Mouse (Mus musculus) intestine, postnatal 0 days (tissue): ENCODE results near the gene Cdca3. TPM values are rescaled to one million over a fixed set of nuclear protein-coding genes. Genes with fewer than 3 reads are reported as not detected.

ENCODE experiments used
- ATAC-seq: fragments of 200-750 bp; cut with Nextera tagmentation; 2 replicates; pipeline ENCODE4 v1.8.0; 2017; ENCODE audit warnings: mild to moderate bottlenecking, moderate TSS enrichment, moderate library complexity
- H3K27ac ChIP-seq: fragments of 300-500 bp; sonication (generic); 2 replicates; pipeline ENCODE4 v1.5.1; 2014; ENCODE audit warnings: mild to moderate bottlenecking, low read depth, low read length, moderate library complexity
- H3K27me3 ChIP-seq: fragments of 300-500 bp; sonication (generic); replicated peaks from 2 replicates; pipeline ENCODE4 v1.6.1; 2014; ENCODE audit warnings: low read length, mixed read lengths; ENCODE audit not compliant: control insufficient read depth, insufficient read depth
- H3K36me3 ChIP-seq: fragments of 300-500 bp; sonication (generic); 2 replicates; pipeline ENCODE4 v1.6.1; 2014; ENCODE audit warnings: mild to moderate bottlenecking, moderate library complexity; ENCODE audit not compliant: control insufficient read depth, insufficient read depth
- H3K4me1 ChIP-seq: fragments of 300-500 bp; sonication (generic); replicated peaks from 2 replicates; pipeline ENCODE4 v1.6.1; 2014; ENCODE audit warnings: antibody characterized with exemption, low read length, mixed read lengths; ENCODE audit not compliant: control insufficient read depth, insufficient read depth
- H3K4me2 ChIP-seq: fragments of 300-500 bp; sonication (generic); replicated peaks from 2 replicates; pipeline ENCODE4 v1.6.1; 2014; ENCODE audit warnings: low read depth, mild to moderate bottlenecking, moderate library complexity
- H3K4me3 ChIP-seq: fragments of 300-500 bp; sonication (generic); 2 replicates; pipeline ENCODE4 v1.5.1; 2014; ENCODE audit warnings: low read depth, low read length
- H3K9ac ChIP-seq: fragments of 300-500 bp; sonication (generic); 2 replicates; pipeline ENCODE4 v1.6.1; 2014; ENCODE audit warnings: mild to moderate bottlenecking, low read depth, low read length
- H3K9me3 ChIP-seq: fragments of 300-500 bp; sonication (generic); 2 replicates; pipeline ENCODE4 v1.6.1; 2016; ENCODE audit warnings: mixed run types; ENCODE audit not compliant: control insufficient read depth
- CTCF ChIP-seq: sonication (generic); IDR thresholded peaks from 2 replicates; pipeline ENCODE4 v1.5.1; 2016; ENCODE audit warnings: low read depth, mild to moderate bottlenecking, control low read depth, antibody characterized with exemption, moderate library complexity
- WGBS: fragments of 180-500 bp; shearing (Covaris S2); extraction: QIAGEN DNeasy Blood & Tissue Kit; methylation state at CpG from one replicate; pipeline ENCODE4 v1.1.7; 2014; 5-methylcytosine and 5-hydroxymethylcytosine counted together
- polyA plus RNA-seq: library from polyadenylated mRNA; unstranded; fragments of >200 nt; fragmentation: Nextera tagmentation; extraction: Ambion mirVana; gene quantifications from 2 replicates; pipeline ENCODE4 v1.2.1, GENCODE M21; 2015

Gene Cdca3
- polyA plus RNA-seq, 1 experiment from 2014 or later, result 57.4 TPM

DNA sequence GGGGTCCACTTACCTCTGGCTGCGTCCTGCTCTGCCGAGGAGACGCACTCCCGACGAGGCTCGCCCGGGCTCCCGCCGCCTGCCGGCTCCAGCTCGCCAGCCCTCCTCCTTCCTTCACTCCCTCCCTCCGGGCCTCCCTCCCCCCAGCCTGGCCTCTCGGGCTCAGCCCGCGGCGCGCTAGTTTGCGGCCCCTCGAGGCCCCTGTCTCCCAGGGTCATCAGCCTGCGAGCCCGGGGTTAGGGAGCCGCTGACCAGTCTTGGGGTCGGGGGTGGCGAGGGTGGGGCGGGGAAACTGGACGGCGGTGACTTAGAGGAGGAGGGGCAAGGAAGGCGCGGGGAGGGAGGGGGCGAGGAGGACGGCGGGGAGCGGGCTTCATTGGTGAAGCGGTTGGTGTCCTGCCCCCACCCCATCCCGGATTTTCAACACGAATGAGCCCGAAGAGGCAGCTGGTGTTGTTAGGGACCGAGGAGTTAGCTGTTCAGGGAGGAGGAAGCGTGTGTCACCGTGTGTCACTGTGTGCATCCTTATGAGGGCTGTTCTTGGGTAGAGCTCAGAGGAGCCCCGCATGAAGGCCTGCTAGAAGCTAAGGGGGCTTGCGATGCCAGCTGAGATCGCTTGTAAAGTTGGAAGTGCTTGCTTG lies 34.4 kb downstream of the Cdca3 start, which contains the start of gene Gpr162:
Gene Gpr162, minus strand, starts transcription at position 326 of the 641 bp plus-strand sequence.
- Histone ChIP-seq H3K27me3 (peaks cover 27% of the 10 kb centered on the region), H3K4me2 (peak within 1 kb of the TSS; percentile 87), H3K27ac (no peak within 1 kb of the TSS), H3K36me3 (no peaks in the 10 kb centered on the region), H3K4me3 (peak within 1 kb of the TSS; percentile 48), H3K9ac (peak within 1 kb of the TSS; percentile 40), H3K9me3 (no peaks in the 10 kb centered on the region), H3K4me1 (peaks cover 4% of the 10 kb centered on the region; the same call in 1 of the 2 replicates)
- peak; percentile 40 for TF ChIP-seq CTCF
- peak; percentile 63 for ATAC-seq
- 1% methylated on average over 42 of the region's 43 CpGs for WGBS

DNA sequence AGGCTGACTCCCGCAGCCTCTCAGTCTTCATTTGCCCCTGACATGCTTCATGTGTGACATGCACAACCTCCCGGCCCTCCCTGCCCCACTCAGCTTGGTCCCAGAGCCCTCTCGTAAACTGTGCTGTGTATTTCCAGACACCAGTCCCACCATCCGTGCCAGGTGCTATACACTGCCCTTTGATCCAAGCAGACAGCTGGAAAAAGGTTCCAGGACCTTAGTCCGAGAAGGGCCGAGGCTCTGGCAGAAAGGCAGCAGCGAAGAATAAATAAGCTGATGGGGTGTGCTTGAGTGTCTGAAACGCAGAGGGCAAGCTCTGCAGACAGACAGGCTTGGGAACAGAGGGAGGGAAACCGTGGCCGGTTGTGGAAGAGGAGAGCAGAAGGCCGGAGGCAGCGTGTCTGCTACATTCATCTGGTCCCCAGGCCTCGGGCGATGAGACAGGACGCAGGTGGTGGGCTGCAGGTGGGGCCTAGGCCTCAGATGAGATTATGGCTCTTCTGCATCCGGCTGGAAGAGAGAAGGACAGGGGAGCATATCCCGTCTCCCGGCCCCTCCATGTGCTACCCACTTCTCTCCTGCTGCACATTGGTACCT lies 36.5 kb downstream of the Cdca3 start:
- no peaks in the 10 kb centered on the region for H3K36me3 ChIP-seq
- no peak for TF ChIP-seq CTCF
- peaks cover 12% of the 10 kb centered on the region for H3K27me3 ChIP-seq
- H3K9ac ChIP-seq, result no peak overlapping the region
- H3K4me2 ChIP-seq, result no peak overlapping the region
- H3K4me1 ChIP-seq, result peaks cover 4% of the 10 kb centered on the region; the same call in 1 of the 2 replicates
- H3K4me3 ChIP-seq, result no peak overlapping the region
- no peaks in the 10 kb centered on the region for H3K9me3 ChIP-seq
- no peak overlapping the region for H3K27ac ChIP-seq
- ATAC-seq, result no peak
- WGBS, result 61% methylated on average over 17 of the region's 18 CpGs

DNA sequence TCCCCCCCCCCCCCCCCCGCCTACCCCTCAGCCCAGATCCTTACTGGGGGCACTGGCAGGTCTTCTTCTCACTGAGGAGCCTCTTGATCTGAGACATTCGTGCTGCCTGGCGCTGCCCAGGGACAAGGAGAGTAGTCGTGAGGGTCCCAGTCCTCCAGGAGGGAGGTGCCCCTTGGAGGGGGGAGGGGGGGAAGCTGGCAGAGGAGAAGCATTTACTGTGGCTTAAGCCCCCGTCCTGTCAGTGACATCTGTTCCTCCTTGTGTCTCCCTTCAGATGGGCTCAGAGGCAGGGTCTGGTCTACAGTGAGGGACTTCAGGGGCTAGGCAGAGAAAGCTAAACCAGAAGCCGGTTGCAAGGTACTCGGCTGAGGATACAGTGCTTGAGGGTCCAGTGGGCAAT lies 37.2 kb downstream of the Cdca3 start:
- peaks cover 8% of the 10 kb centered on the region; the same call in 1 of the 2 replicates for H3K27me3 ChIP-seq
- no peak overlapping the region for H3K4me3 ChIP-seq
- H3K9ac ChIP-seq, result no peak overlapping the region
- no peaks in the 10 kb centered on the region for H3K36me3 ChIP-seq
- ATAC-seq, result no peak
- H3K27ac ChIP-seq, result no peak overlapping the region
- H3K4me2 ChIP-seq, result no peak overlapping the region
- H3K4me1 ChIP-seq, result peaks cover 4% of the 10 kb centered on the region; the same call in 1 of the 2 replicates
- TF ChIP-seq CTCF, result no peak
- H3K9me3 ChIP-seq, result no peaks in the 10 kb centered on the region
- WGBS, result 72% methylated on average over 6 of the region's 7 CpGs

DNA sequence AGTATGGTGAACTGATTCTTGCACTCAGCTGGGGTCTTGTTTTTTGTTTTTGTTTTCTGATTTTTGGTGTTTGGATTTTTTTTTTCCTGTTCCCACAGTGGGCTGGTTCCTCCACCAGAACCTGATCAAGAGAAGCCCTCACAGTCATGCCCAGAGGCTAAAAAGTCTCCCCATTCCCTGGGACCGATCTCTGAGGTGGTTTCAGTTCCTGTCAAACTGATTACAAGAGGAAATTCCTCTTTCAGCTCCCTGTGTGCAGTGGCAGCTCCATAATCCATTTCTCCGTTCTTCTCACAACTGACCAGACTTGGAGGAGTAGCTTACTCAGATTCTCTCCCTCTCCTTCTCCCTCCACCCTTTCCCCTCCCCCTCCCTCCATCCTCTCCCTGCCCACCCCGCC lies 45.0 kb downstream of the Cdca3 start:
- ATAC-seq, result no peak
- Histone ChIP-seq H3K27ac (no peak overlapping the region), H3K4me1 (no peaks in the 10 kb centered on the region), H3K4me3 (no peak overlapping the region), H3K4me2 (no peak overlapping the region), H3K36me3 (no peaks in the 10 kb centered on the region), H3K27me3 (no peaks in the 10 kb centered on the region), H3K9ac (no peak overlapping the region), H3K9me3 (no peaks in the 10 kb centered on the region)
- no peak for TF ChIP-seq CTCF
- 39% methylated on average over 2 of the region's 3 CpGs for WGBS

DNA sequence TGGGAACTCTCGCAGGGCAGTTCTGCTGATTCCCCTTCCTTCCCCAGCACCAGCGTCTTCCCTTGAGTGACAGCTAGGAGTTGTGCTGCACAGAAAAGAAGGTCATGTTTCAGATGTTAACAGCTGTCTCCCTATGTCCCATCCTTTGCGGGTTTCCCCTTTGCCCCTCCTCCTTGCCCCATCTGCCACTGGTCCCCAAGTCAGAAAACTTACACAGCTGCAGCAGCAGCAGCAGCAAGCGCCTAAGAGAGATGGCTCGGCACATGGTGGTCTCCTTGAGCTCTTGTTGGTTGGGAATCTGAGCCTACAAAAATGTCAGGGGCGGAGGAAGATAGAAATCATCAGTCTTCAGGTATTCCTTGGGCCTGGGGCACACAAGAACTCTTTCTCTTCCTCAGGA lies 50.0 kb downstream of the Cdca3 start:
- TF ChIP-seq CTCF, result no peak
- Histone ChIP-seq H3K9me3 (no peaks in the 10 kb centered on the region), H3K27ac (no peak overlapping the region), H3K4me1 (no peaks in the 10 kb centered on the region), H3K4me3 (no peak overlapping the region), H3K27me3 (no peaks in the 10 kb centered on the region), H3K36me3 (no peaks in the 10 kb centered on the region), H3K9ac (no peak overlapping the region), H3K4me2 (no peak overlapping the region)
- ATAC-seq, result no peak
- 54% methylated on average over 6 of the region's 6 CpGs for WGBS

DNA sequence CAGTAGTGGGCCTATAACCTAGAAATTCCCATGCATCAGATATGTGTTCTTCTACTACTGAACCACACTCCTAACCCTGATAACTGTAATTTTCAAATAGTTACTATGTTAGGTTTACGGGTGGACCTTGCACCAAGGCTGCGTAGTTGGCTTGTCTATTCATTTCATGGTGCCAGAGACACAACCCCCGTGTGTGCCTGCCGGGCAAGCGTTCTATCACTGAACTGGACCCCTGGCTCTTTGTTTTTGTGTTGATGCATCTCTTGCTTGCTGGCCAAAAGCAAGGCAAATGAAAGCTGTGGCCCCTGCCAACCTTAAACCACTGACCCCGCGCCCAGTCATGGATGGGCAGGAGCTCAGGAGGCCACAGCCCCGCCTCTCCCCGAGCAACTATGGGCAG lies 52.5 kb downstream of the Cdca3 start:
- TF ChIP-seq CTCF, result no peak
- H3K4me3 ChIP-seq, result no peak overlapping the region
- no peaks in the 10 kb centered on the region for H3K36me3 ChIP-seq
- no peaks in the 10 kb centered on the region for H3K4me1 ChIP-seq
- WGBS, result 79% methylated on average over 9 of the region's 9 CpGs
- H3K27ac ChIP-seq, result no peak overlapping the region
- no peaks in the 10 kb centered on the region for H3K9me3 ChIP-seq
- no peak overlapping the region for H3K4me2 ChIP-seq
- no peak for ATAC-seq
- no peaks in the 10 kb centered on the region for H3K27me3 ChIP-seq
- H3K9ac ChIP-seq, result no peak overlapping the region

Other genes starting within 250 kb of the Cdca3 start
- gene C1s2, start 193.5 kb upstream of the Cdca3 start, polyA plus RNA-seq, result not detected in 2 replicates
- 209 and 212 TPM in 2 replicates for gene Lpcat3, start 166.5 kb upstream of the Cdca3 start, polyA plus RNA-seq
- gene Emg1, start 117.4 kb upstream of the Cdca3 start, polyA plus RNA-seq, result 96.6 and 97.3 TPM in 2 replicates
- gene Phb2, start 117.2 kb upstream of the Cdca3 start, polyA plus RNA-seq, result 249 and 255 TPM in 2 replicates
- 17.4 TPM in 2 replicates for gene Ptpn6, start 90.8 kb upstream of the Cdca3 start, polyA plus RNA-seq
- 238 and 259 TPM in 2 replicates for gene Grcc10, start 88.2 kb upstream of the Cdca3 start, polyA plus RNA-seq
- not detected in 2 replicates for gene Gm45234, start 73.5 kb upstream of the Cdca3 start, polyA plus RNA-seq
- gene Atn1, start 73.0 kb upstream of the Cdca3 start, polyA plus RNA-seq, result 7.6 and 8.4 TPM in 2 replicates
- 3.5 and 4.6 TPM in 2 replicates for gene Eno2, start 59.9 kb upstream of the Cdca3 start, polyA plus RNA-seq
- 0.21 TPM in 1 of 2 replicates, not detected in the other for gene Lrrc23, start 49.8 kb upstream of the Cdca3 start, polyA plus RNA-seq
- gene Spsb2, start 20.9 kb upstream of the Cdca3 start, polyA plus RNA-seq, result 57.7 and 69.5 TPM in 2 replicates
- gene Tpi1, start 15.3 kb upstream of the Cdca3 start, polyA plus RNA-seq, result 489 and 537 TPM in 2 replicates
- 44.8 and 45.0 TPM in 2 replicates for gene Usp5, start 63 bp upstream of the Cdca3 start, polyA plus RNA-seq
- gene Gnb3, start 10.7 kb downstream of the Cdca3 start, polyA plus RNA-seq, result 0.42 and 0.47 TPM in 2 replicates
- gene P3h3, start 28.2 kb downstream of the Cdca3 start, polyA plus RNA-seq, result 4.5 and 4.6 TPM in 2 replicates
- 0.46 and 0.64 TPM in 2 replicates for gene Gpr162, start 34.4 kb downstream of the Cdca3 start, polyA plus RNA-seq
- gene Cd4, start 58.7 kb downstream of the Cdca3 start, polyA plus RNA-seq, result 0.75 and 0.83 TPM in 2 replicates
- 1.6 and 1.7 TPM in 2 replicates for gene Lag3, start 82.2 kb downstream of the Cdca3 start, polyA plus RNA-seq
- 167 and 169 TPM in 2 replicates for gene Ptms, start 90.6 kb downstream of the Cdca3 start, polyA plus RNA-seq
- gene Mlf2, start 101.8 kb downstream of the Cdca3 start, polyA plus RNA-seq, result 265 and 269 TPM in 2 replicates
- gene Cops7a, start 136.0 kb downstream of the Cdca3 start, polyA plus RNA-seq, result 105 and 110 TPM in 2 replicates
- gene Pianp, start 167.1 kb downstream of the Cdca3 start, polyA plus RNA-seq, result 1.8 and 2.1 TPM in 2 replicates
- 8.2 TPM in 2 replicates for gene Zfp384, start 179.6 kb downstream of the Cdca3 start, polyA plus RNA-seq
- 65.4 and 70.1 TPM in 2 replicates for gene Ing4, start 210.2 kb downstream of the Cdca3 start, polyA plus RNA-seq
- gene Acrbp, start 220.1 kb downstream of the Cdca3 start, polyA plus RNA-seq, result 3.1 and 4.1 TPM in 2 replicates
- 9.2 and 9.9 TPM in 2 replicates for gene Lpar5, start 238.4 kb downstream of the Cdca3 start, polyA plus RNA-seq